Mouse (Mus musculus) liver, embryonic 16.5 days (tissue): ENCODE measurements around the gene Sh2d3c. TPM values are rescaled to one million over a fixed set of nuclear protein-coding genes. Genes with fewer than 3 reads are reported as not detected.
A peak's percentile ranks its signal among the peaks of the same experiment; 100 is the strongest.

Experiments
- ATAC-seq: fragments of 200-750 bp; cut with Nextera tagmentation; 2 replicates; pipeline ENCODE4 v1.8.0; 2017; ENCODE audit warnings: low read depth, mild to moderate bottlenecking, moderate number of reproducible peaks, moderate library complexity
- H3K27ac ChIP-seq: fragments of 300-500 bp; sonication (generic); 2 replicates; pipeline ENCODE4 v1.5.1; 2014; ENCODE audit warnings: mild to moderate bottlenecking, low read length
- H3K27me3 ChIP-seq: fragments of 300-500 bp; sonication (generic); 2 replicates; pipeline ENCODE4 v1.6.1; 2014; ENCODE audit warnings: low read depth, low read length, mixed read lengths; ENCODE audit not compliant: control insufficient read depth, insufficient read depth
- H3K36me3 ChIP-seq: fragments of 300-500 bp; sonication (generic); 2 replicates; pipeline ENCODE4 v1.6.1; 2014; ENCODE audit warnings: mild to moderate bottlenecking; ENCODE audit not compliant: control insufficient read depth, insufficient read depth
- H3K4me1 ChIP-seq: fragments of 300-500 bp; sonication (generic); 2 replicates; pipeline ENCODE4 v1.6.1; 2014; ENCODE audit warnings: low read depth, low read length, mixed read lengths; ENCODE audit not compliant: control insufficient read depth
- H3K4me2 ChIP-seq: fragments of 300-500 bp; sonication (generic); 2 replicates; pipeline ENCODE4 v1.6.1; 2014; ENCODE audit warnings: low read depth, low read length, mixed read lengths
- H3K4me3 ChIP-seq: fragments of 300-500 bp; sonication (generic); 2 replicates; pipeline ENCODE4 v1.5.1; 2014; ENCODE audit warnings: low read depth, mild to moderate bottlenecking, low read length
- H3K9ac ChIP-seq: fragments of 300-500 bp; sonication (generic); 2 replicates; pipeline ENCODE4 v1.6.1; 2014; ENCODE audit warnings: low read depth, low read length
- H3K9me3 ChIP-seq: fragments of 300-500 bp; sonication (generic); replicated peaks from 2 replicates; pipeline ENCODE4 v1.6.1; 2016; ENCODE audit warnings: low read length; ENCODE audit not compliant: control insufficient read depth
- WGBS: fragments of 180-500 bp; shearing (Covaris S2); extraction: QIAGEN DNeasy Blood & Tissue Kit; methylation state at CpG from one replicate; pipeline ENCODE4 v1.1.7; 2014; ENCODE audit not compliant: insufficient replicate concordance; 5-methylcytosine and 5-hydroxymethylcytosine counted together
- polyA plus RNA-seq: library from polyadenylated mRNA; unstranded; fragments of >200 nt; fragmentation: Nextera tagmentation; extraction: Ambion mirVana; gene quantifications from 2 replicates; pipeline ENCODE4 v1.2.1, GENCODE M21; 2015

Gene Sh2d3c
- polyA plus RNA-seq, 1 experiment from 2014 or later, result 8.6 TPM

- H3K4me2 ChIP-seq, result no peak overlapping the region
- WGBS, result 46% methylated on average over 3 of the region's 3 CpGs
- 0 out of 2 replicates have a peak, but pooled peaks have one; percentile 33 for ATAC-seq
- no peaks in the 10 kb centered on the region for H3K4me1 ChIP-seq
- no peak overlapping the region for H3K4me3 ChIP-seq
- peaks cover 7% of the 10 kb centered on the region; the same call in 1 of the 2 replicates for H3K27me3 ChIP-seq
- H3K36me3 ChIP-seq, result no peaks in the 10 kb centered on the region
- H3K9ac ChIP-seq, result no peak overlapping the region
- no peak overlapping the region for H3K27ac ChIP-seq
- no peaks in the 10 kb centered on the region for H3K9me3 ChIP-seq
These were observed 15.5 kb downstream of the Sh2d3c start for GRCm38 (mm10) chr2:32736306-32736829.

- Histone ChIP-seq H3K4me1 (no peaks in the 10 kb centered on the region), H3K4me3 (no peak overlapping the region), H3K4me2 (no peak overlapping the region), H3K36me3 (no peaks in the 10 kb centered on the region), H3K27me3 (peaks cover 12% of the 10 kb centered on the region; the same call in 1 of the 2 replicates), H3K27ac (no peak overlapping the region), H3K9me3 (no peaks in the 10 kb centered on the region), H3K9ac (no peak overlapping the region)
- WGBS, result 44% methylated on average over 6 of the region's 6 CpGs
- ATAC-seq, result no peak
These were observed 16.2 kb downstream of the Sh2d3c start for GRCm38 (mm10) chr2:32737008-32737407.

- no peak overlapping the region for H3K27ac ChIP-seq
- no peak overlapping the region for H3K4me3 ChIP-seq
- WGBS, result 64% methylated on average over 4 of the region's 4 CpGs
- H3K9ac ChIP-seq, result no peak overlapping the region
- H3K27me3 ChIP-seq, result peaks cover 13% of the 10 kb centered on the region; the same call in 1 of the 2 replicates
- H3K36me3 ChIP-seq, result no peaks in the 10 kb centered on the region
- H3K9me3 ChIP-seq, result no peaks in the 10 kb centered on the region
- no peak overlapping the region for H3K4me2 ChIP-seq
- ATAC-seq, result no peak
- H3K4me1 ChIP-seq, result no peaks in the 10 kb centered on the region
These were observed 18.5 kb downstream of the Sh2d3c start for GRCm38 (mm10) chr2:32739311-32739710.

GRCm38 (mm10) chr2:32740916-32741272 lies 20.0 kb downstream of the Sh2d3c start, which contains the start of gene 6330409D20Rik:
TSS of gene 6330409D20Rik (minus strand) at chr2:32741016.
- no peaks in the 10 kb centered on the region for H3K9me3 ChIP-seq
- H3K36me3 ChIP-seq, result no peaks in the 10 kb centered on the region
- no peak within 1 kb of the TSS for H3K9ac ChIP-seq
- H3K4me2 ChIP-seq, result peak within 1 kb of the TSS; percentile 47
- H3K4me1 ChIP-seq, result no peaks in the 10 kb centered on the region
- ATAC-seq, result no peak
- H3K27me3 ChIP-seq, result peaks cover 13% of the 10 kb centered on the region; the same call in 1 of the 2 replicates
- H3K27ac ChIP-seq, result no peak within 1 kb of the TSS
- WGBS, result 30% methylated on average over 11 of the region's 11 CpGs
- H3K4me3 ChIP-seq, result peak within 1 kb of the TSS; percentile 31

GRCm38 (mm10) chr2:32741273-32742172 lies 20.7 kb downstream of the Sh2d3c start:
- peak overlapping the region; percentile 47 for H3K4me2 ChIP-seq

GRCm38 (mm10) chr2:32742173-32742531 lies 21.3 kb downstream of the Sh2d3c start:
- H3K9me3 ChIP-seq, result no peaks in the 10 kb centered on the region
- ATAC-seq, result no peak
- H3K27me3 ChIP-seq, result peaks cover 13% of the 10 kb centered on the region; the same call in 1 of the 2 replicates
- H3K36me3 ChIP-seq, result no peaks in the 10 kb centered on the region
- 63% methylated on average over 18 of the region's 18 CpGs for WGBS
- H3K9ac ChIP-seq, result no peak overlapping the region
- no peak overlapping the region for H3K4me2 ChIP-seq
- H3K27ac ChIP-seq, result no peak overlapping the region
- H3K4me1 ChIP-seq, result no peaks in the 10 kb centered on the region
- no peak overlapping the region for H3K4me3 ChIP-seq

More at GRCm38 (mm10) chr2:32741273-32742172, 20.7 kb downstream of the Sh2d3c start:
- H3K27ac ChIP-seq, result no peak overlapping the region
- peaks cover 13% of the 10 kb centered on the region; the same call in 1 of the 2 replicates for H3K27me3 ChIP-seq
- no peaks in the 10 kb centered on the region for H3K36me3 ChIP-seq
- ATAC-seq, result peak; percentile 14; the same call in 1 of the 2 replicates
- H3K9me3 ChIP-seq, result no peaks in the 10 kb centered on the region
- H3K4me3 ChIP-seq, result peak overlapping the region; percentile 31
- 35% methylated on average over 54 of the region's 58 CpGs for WGBS
- no peaks in the 10 kb centered on the region for H3K4me1 ChIP-seq
- no peak overlapping the region for H3K9ac ChIP-seq

GRCm38 (mm10) chr2:32744272-32744982 lies 23.6 kb downstream of the Sh2d3c start:
- no peak overlapping the region for H3K4me2 ChIP-seq
- no peaks in the 10 kb centered on the region for H3K36me3 ChIP-seq
- H3K27me3 ChIP-seq, result peaks cover 13% of the 10 kb centered on the region; the same call in 1 of the 2 replicates
- WGBS, result 59% methylated on average over 15 of the region's 15 CpGs
- no peak overlapping the region for H3K9ac ChIP-seq
- H3K4me1 ChIP-seq, result no peaks in the 10 kb centered on the region
- H3K4me3 ChIP-seq, result no peak overlapping the region
- no peak for ATAC-seq
- H3K9me3 ChIP-seq, result no peaks in the 10 kb centered on the region
- no peak overlapping the region for H3K27ac ChIP-seq

GRCm38 (mm10) chr2:32749082-32749481 lies 28.2 kb downstream of the Sh2d3c start:
- no peak for ATAC-seq
- Histone ChIP-seq H3K27ac (no peak overlapping the region), H3K36me3 (no peaks in the 10 kb centered on the region), H3K27me3 (no peaks in the 10 kb centered on the region), H3K4me1 (no peaks in the 10 kb centered on the region), H3K9me3 (no peaks in the 10 kb centered on the region), H3K4me3 (no peak overlapping the region), H3K4me2 (no peak overlapping the region), H3K9ac (no peak overlapping the region)
- 74% methylated on average over 16 of the region's 16 CpGs for WGBS
